Mouse (Mus musculus) forebrain, embryonic 14.5 days (tissue): ENCODE measurements at regions not wholly inside any gene's neighbourhood (a gene's known extent, or its start where the extent isn't known, plus 50 kb on each side); places are given as distances from the start of the nearest gene placed in this dataset.

Source experiments
- ATAC-seq: fragments of 200-750 bp; cut with Nextera tagmentation; 2 replicates; pipeline ENCODE4 v1.8.0; 2017; ENCODE audit warnings: mild to moderate bottlenecking, moderate library complexity
- DNase-seq: peaks from one replicate; pipeline ENCODE4 v3.0.0-alpha.2; 2015; ENCODE audit warnings: low spot score
- H3K27ac ChIP-seq: fragments of 300-500 bp; sonication (generic); 2 replicates; pipeline ENCODE4 v1.5.1; 2014; ENCODE audit warnings: low read depth, mild to moderate bottlenecking, control low read depth, low read length, moderate library complexity
- H3K27me3 ChIP-seq: fragments of 300-500 bp; sonication (generic); replicated peaks from 2 replicates; pipeline ENCODE4 v1.6.1; 2014; ENCODE audit warnings: low read length, control low read depth, mixed read lengths; ENCODE audit not compliant: control insufficient read depth, insufficient read depth
- H3K36me3 ChIP-seq: fragments of 300-500 bp; sonication (generic); 2 replicates; pipeline ENCODE4 v1.6.1; 2014; ENCODE audit warnings: low read length, control low read depth; ENCODE audit not compliant: control insufficient read depth, insufficient read depth
- H3K4me1 ChIP-seq: fragments of 300-500 bp; sonication (generic); 2 replicates; pipeline ENCODE4 v1.6.1; 2014; ENCODE audit warnings: antibody characterized with exemption, low read length, control low read depth; ENCODE audit not compliant: control insufficient read depth, insufficient read depth
- H3K4me2 ChIP-seq: fragments of 300-500 bp; sonication (generic); 2 replicates; pipeline ENCODE4 v1.6.1; 2014; ENCODE audit warnings: mild to moderate bottlenecking, control low read depth, low read length
- H3K4me3 ChIP-seq: fragments of 300-500 bp; sonication (generic); 2 replicates; pipeline ENCODE4 v1.5.1; 2014; ENCODE audit warnings: low read depth, low read length, control low read depth
- H3K9ac ChIP-seq: fragments of 300-500 bp; sonication (generic); 2 replicates; pipeline ENCODE4 v1.6.1; 2014; ENCODE audit warnings: mild to moderate bottlenecking, low read length, control low read depth, moderate library complexity
- H3K9me3 ChIP-seq: fragments of 300-500 bp; sonication (generic); replicated peaks from 2 replicates; pipeline ENCODE4 v1.6.1; 2016; ENCODE audit warnings: low read length, control low read depth, mixed read lengths; ENCODE audit not compliant: control insufficient read depth
- WGBS: fragments of 180-500 bp; shearing (Covaris S2); extraction: QIAGEN DNeasy Blood & Tissue Kit; methylation state at CpG from one replicate; pipeline ENCODE4 v1.1.7; 2014; 5-methylcytosine and 5-hydroxymethylcytosine counted together

DNA sequence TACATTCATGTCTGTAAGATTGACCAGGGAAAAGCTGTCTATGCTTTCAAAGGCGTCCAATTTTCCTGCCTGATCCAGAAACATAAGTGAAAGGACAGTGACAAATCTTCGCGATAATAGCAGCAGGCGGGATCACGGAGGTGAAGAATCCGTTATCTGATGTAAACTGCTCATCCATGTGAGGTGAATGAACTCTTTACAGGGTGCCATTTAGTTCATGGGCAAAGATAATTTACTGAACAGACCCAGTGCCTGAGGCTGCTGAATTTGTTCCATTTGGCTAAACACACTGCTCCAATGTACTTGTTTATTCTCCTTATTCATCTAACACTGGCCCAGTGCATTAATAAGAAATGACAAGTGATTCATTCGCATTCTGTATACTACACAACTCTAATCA lies 3534.3 kb upstream of the Lrrc6 start:
- Histone ChIP-seq H3K9me3 (no peaks in the 10 kb centered on the region), H3K4me3 (no peak overlapping the region), H3K9ac (no peak overlapping the region), H3K27ac (no peak overlapping the region), H3K4me2 (no peak overlapping the region), H3K27me3 (no peaks in the 10 kb centered on the region), H3K36me3 (no peaks in the 10 kb centered on the region), H3K4me1 (no peaks in the 10 kb centered on the region)
- DNase-seq (peak; percentile 32), ATAC-seq (peak; percentile 40; the same call in 1 of the 2 replicates)
- 66% methylated on average over 7 of the region's 7 CpGs for WGBS

- no peaks in the 10 kb centered on the region for H3K9me3 ChIP-seq
- ATAC-seq (peak; percentile 95), DNase-seq (peak; percentile 77)
These were observed 3528.8 kb upstream of the Lrrc6 start for GRCm38 (mm10) chr15:70029468-70029867.

DNA sequence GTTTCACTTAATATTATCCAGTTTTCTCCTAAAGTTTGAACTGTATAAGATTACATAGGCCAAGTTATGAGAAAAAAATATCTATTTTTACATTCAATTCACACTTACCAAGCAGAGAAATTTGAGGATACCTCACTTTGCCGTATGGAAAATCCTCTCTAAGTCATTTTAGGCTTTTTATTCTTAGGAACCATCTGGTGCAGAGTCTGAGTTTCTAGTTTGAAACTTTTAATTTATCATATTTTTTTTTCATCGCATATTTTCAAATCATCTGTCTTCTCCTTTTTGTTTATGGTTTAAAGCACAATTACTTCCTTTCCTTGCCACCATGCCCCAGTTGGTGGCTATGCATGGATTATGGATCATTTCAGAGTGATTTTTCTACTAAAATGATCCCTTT lies 3512.1 kb upstream of the Lrrc6 start:
- ATAC-seq (no peak), DNase-seq (no peak)
- Histone ChIP-seq H3K4me1 (no peaks in the 10 kb centered on the region), H3K9ac (no peak overlapping the region), H3K9me3 (no peaks in the 10 kb centered on the region), H3K27ac (no peak overlapping the region), H3K4me3 (no peak overlapping the region), H3K4me2 (no peak overlapping the region), H3K27me3 (no peaks in the 10 kb centered on the region), H3K36me3 (no peaks in the 10 kb centered on the region)
- WGBS = 91% methylated on average over 2 of the region's 2 CpGs

More at GRCm38 (mm10) chr15:70029468-70029867, 3528.8 kb upstream of the Lrrc6 start:
- no peak overlapping the region for H3K4me3 ChIP-seq
- no peak overlapping the region for H3K9ac ChIP-seq
- no peaks in the 10 kb centered on the region for H3K36me3 ChIP-seq
- no peak overlapping the region for H3K4me2 ChIP-seq
- H3K27me3 ChIP-seq = no peaks in the 10 kb centered on the region
- no peaks in the 10 kb centered on the region; the same call in 1 of the 2 replicates for H3K4me1 ChIP-seq
- no peak overlapping the region for H3K27ac ChIP-seq
